Mouse (Mus musculus) bone marrow, adult 2 months (tissue): ENCODE results near the gene Trim63. TPM values are rescaled to one million over a fixed set of nuclear protein-coding genes. Genes with fewer than 3 reads are reported as not detected.

Source experiments
- H3K27ac ChIP-seq: fragments of 200-500 bp; 2 replicates; pipeline ENCODE4 v1.5.1; 2012; ENCODE audit warnings: low read depth, mild to moderate bottlenecking, control low read depth, inconsistent platforms, low read length; ENCODE audit not compliant: control insufficient read depth, poor library complexity, insufficient read depth
- H3K4me1 ChIP-seq: fragments of 200-500 bp; 2 replicates; pipeline ENCODE4 v1.6.1; 2011; ENCODE audit warnings: low read length; ENCODE audit not compliant: control insufficient read depth, insufficient read depth
- H3K4me3 ChIP-seq: fragments of 200-500 bp; replicated peaks from 2 replicates; pipeline ENCODE3; 2011; ENCODE audit warnings: mild to moderate bottlenecking, low read depth, low read length, control low read depth; ENCODE audit not compliant: control insufficient read depth
- CTCF ChIP-seq: fragments of 200-500 bp; IDR thresholded peaks from 2 replicates; pipeline ENCODE4 v1.5.1; 2011; ENCODE audit warnings: low read length, control low read depth; ENCODE audit not compliant: control insufficient read depth, insufficient read depth
- POLR2A ChIP-seq: fragments of 200-500 bp; IDR thresholded peaks from 2 replicates; pipeline ENCODE4 v1.6.1; 2011; ENCODE audit warnings: low read depth, mild to moderate bottlenecking, control low read depth, low read length, borderline replicate concordance; ENCODE audit not compliant: control insufficient read depth
- WGBS: fragments of 180-500 bp; shearing (Covaris S2); methylation state at CpG from one replicate; pipeline ENCODE4 v1.1.7; 2018; 5-methylcytosine and 5-hydroxymethylcytosine counted together
- polyA plus RNA-seq: library from polyadenylated mRNA; stranded (reverse); fragments of >200 nt; gene quantifications from 2 replicates; pipeline ENCODE4 v1.2.4, GENCODE M21; 2011; ENCODE audit warnings: low replicate concordance; ENCODE audit not compliant: missing spikeins, insufficient read depth, insufficient read length

Gene Trim63
- polyA plus RNA-seq, 1 experiment, result 1.1 TPM

GRCm38 (mm10) chr4:134343071-134344031 is 28.4 kb downstream of the Trim63 start, which contains the start of gene Slc30a2:
Gene Slc30a2, plus strand, starts transcription at chr4:134343181.
- WGBS, result 8% methylated on average over 61 of the region's 61 CpGs
- Histone ChIP-seq H3K27ac (no peak within 1 kb of the TSS), H3K4me3 (no peak within 1 kb of the TSS), H3K4me1 (no peaks in the 10 kb centered on the region)
- no peak for TF ChIP-seq POLR2A
- TF ChIP-seq CTCF, result no peak

GRCm38 (mm10) chr4:134344620-134345019 is 29.7 kb downstream of the Trim63 start:
- TF ChIP-seq POLR2A (no peak), CTCF (no peak)
- Histone ChIP-seq H3K4me1 (no peaks in the 10 kb centered on the region), H3K4me3 (no peak overlapping the region), H3K27ac (no peak overlapping the region)
- 51% methylated on average over 3 of the region's 3 CpGs for WGBS

GRCm38 (mm10) chr4:134345802-134346201 is 30.9 kb downstream of the Trim63 start:
- 86% methylated on average over 15 of the region's 15 CpGs for WGBS

GRCm38 (mm10) chr4:134348078-134348477 is 33.2 kb downstream of the Trim63 start:
- 78% methylated on average over 11 of the region's 11 CpGs for WGBS
- no peaks in the 10 kb centered on the region for H3K4me1 ChIP-seq
- H3K27ac ChIP-seq, result no peak overlapping the region
- TF ChIP-seq CTCF, result no peak
- no peak for TF ChIP-seq POLR2A
- H3K4me3 ChIP-seq, result no peak overlapping the region

More at GRCm38 (mm10) chr4:134345802-134346201, 30.9 kb downstream of the Trim63 start:
- TF ChIP-seq POLR2A (no peak), CTCF (no peak)
- H3K4me1 ChIP-seq, result no peaks in the 10 kb centered on the region
- H3K27ac ChIP-seq, result no peak overlapping the region
- no peak overlapping the region for H3K4me3 ChIP-seq

GRCm38 (mm10) chr4:134348545-134348944 is 33.6 kb downstream of the Trim63 start:
- no peak for TF ChIP-seq POLR2A
- no peak for TF ChIP-seq CTCF
- Histone ChIP-seq H3K4me1 (no peaks in the 10 kb centered on the region), H3K27ac (no peak overlapping the region), H3K4me3 (no peak overlapping the region)
- 79% methylated on average over 5 of the region's 5 CpGs for WGBS

GRCm38 (mm10) chr4:134349829-134350228 is 34.9 kb downstream of the Trim63 start:
- TF ChIP-seq CTCF (no peak), POLR2A (no peak)

GRCm38 (mm10) chr4:134350641-134351040 is 35.7 kb downstream of the Trim63 start:
- 78% methylated on average over 6 of the region's 6 CpGs for WGBS
- TF ChIP-seq CTCF, result no peak
- TF ChIP-seq POLR2A, result no peak
- Histone ChIP-seq H3K27ac (no peak overlapping the region), H3K4me1 (no peaks in the 10 kb centered on the region), H3K4me3 (no peak overlapping the region)

More at GRCm38 (mm10) chr4:134349829-134350228, 34.9 kb downstream of the Trim63 start:
- Histone ChIP-seq H3K4me1 (no peaks in the 10 kb centered on the region), H3K27ac (no peak overlapping the region), H3K4me3 (no peak overlapping the region)
- WGBS, result 82% methylated on average over 7 of the region's 7 CpGs
